Mouse (Mus musculus): ENCODE measurements around the gene Cylc2. TPM values are rescaled to one million over a fixed set of nuclear protein-coding genes. Genes with fewer than 3 reads are reported as not detected.

Cylc2 gene
- polyA plus RNA-seq (2012; rRNA removed) = not detected in 2 replicates

GRCm38 (mm10) chr4:51216378-51216777 is at the start of gene Cylc2:
Cylc2 (plus strand) TSS chr4:51216678.
- no peak within 1 kb of the TSS for H3K4me3 ChIP-seq (ENCODE audit: insufficient read depth, low read length)
- no peak within 1 kb of the TSS for H3K27ac ChIP-seq (ENCODE audit: insufficient read depth, low read length)
- no peak for TF ChIP-seq CTCF (IDR thresholded peaks at IDR 0.05; ENCODE audit: extremely low read depth, insufficient read depth, low read length)
- no peak for TF ChIP-seq POLR2A (IDR thresholded peaks at IDR 0.05; ENCODE audit: extremely low read depth, insufficient read depth, low read length)
- H3K4me1 ChIP-seq (ENCODE audit: control insufficient read depth, insufficient read depth, low read length) = no peaks in the 10 kb centered on the region
